7 mouse cellular contexts compared by ENCODE assay signal in the genomic region with DNA sequence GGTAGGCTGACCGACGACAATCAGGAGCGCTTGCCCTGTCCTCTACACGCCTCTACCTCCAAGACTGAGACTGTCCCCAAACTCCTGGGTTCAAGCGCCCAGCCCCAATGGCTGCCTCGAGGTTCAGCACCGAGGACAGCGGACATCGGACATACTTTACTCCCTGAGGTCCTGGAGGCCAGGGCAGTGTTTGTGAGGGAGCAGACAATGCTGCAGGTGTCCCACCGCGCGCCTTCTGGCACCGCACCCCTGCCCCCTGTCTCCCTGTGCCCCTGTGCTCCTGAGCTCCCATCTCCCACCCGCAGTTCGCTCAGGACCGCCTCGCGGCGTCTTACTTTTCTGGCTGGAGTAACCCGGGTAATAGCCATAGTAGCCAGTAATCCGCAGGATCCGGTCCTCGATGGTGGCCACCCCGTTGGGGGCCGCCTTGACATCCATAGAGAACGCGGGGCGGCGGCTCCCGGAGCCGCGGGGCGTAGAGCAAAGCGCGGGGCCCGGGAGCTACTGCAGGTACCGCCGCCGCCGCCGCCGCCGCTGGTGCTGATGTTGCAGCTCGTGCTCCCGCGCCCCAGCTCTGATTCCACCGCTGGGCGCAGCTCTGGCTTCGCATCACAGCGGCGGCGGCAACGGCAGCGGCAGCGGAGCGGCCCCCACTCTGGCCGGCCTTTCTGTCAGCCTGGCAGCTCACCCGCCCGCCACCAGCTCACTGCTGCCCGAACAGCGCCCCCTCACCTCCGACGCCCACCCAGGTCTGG. TPM values are rescaled to one million over a fixed set of nuclear protein-coding genes. Genes with fewer than 3 reads are reported as not detected.
DNase-seq lines count a peak whose midpoint lies in the region; ATAC-seq and TF ChIP-seq lines count a peak whose summit lies in the region.

No protein-coding gene starts in this region.

- H3K27me3 ChIP-seq in limb, embryonic 13.5 days = peaks cover 18% of the 10 kb centered on the region
- no peaks in the 10 kb centered on the region; the same call in 1 of the 2 replicates for H3K27me3 ChIP-seq in midbrain, embryonic 16.5 days (ENCODE audit: control insufficient read depth, insufficient read depth, low read depth, low read length)
- H3K27me3 ChIP-seq in thymus, adult 2 months (ENCODE audit: control insufficient read depth, insufficient read depth, low read length) = no peaks in the 10 kb centered on the region

- H3K4me1 ChIP-seq in limb, embryonic 13.5 days = peaks cover 8% of the 10 kb centered on the region
- H3K4me1 ChIP-seq in midbrain, embryonic 16.5 days (ENCODE audit: control insufficient read depth, insufficient read depth, low read length) = peaks cover 6% of the 10 kb centered on the region
- no peaks in the 10 kb centered on the region for H3K4me1 ChIP-seq in thymus, adult 2 months (replicated peaks; ENCODE audit: control insufficient read depth, insufficient read depth, low read length)

- H3K27ac ChIP-seq in limb, embryonic 13.5 days = no peak overlapping the region
- peak overlapping the region; percentile 76 for H3K27ac ChIP-seq in midbrain, embryonic 16.5 days (ENCODE audit: low read length)
- H3K27ac ChIP-seq in thymus, adult 2 months (ENCODE audit: control insufficient read depth, insufficient read depth, low read length) = no peak overlapping the region

- peak; percentile 86 for DNase-seq in adrenal gland, postnatal 36 days
- DNase-seq in embryo, embryonic 10.5 days (ENCODE audit: low spot score) = peak; percentile 89
- peak; percentile 26 for DNase-seq in heart, adult 8-10 months (ENCODE audit: low spot score)
- DNase-seq in kidney, adult 18-20 months = peak; percentile 58
- peak; percentile 2 for DNase-seq in thymus, adult 2 months

- peak overlapping the region; percentile 68 for H3K4me2 ChIP-seq in limb, embryonic 13.5 days (replicated peaks)
- H3K4me2 ChIP-seq in midbrain, embryonic 16.5 days (ENCODE audit: low read length) = peak overlapping the region; percentile 82

- peak; percentile 94 for ATAC-seq in limb, embryonic 13.5 days (ENCODE audit: low FRiP score, low read depth)
- ATAC-seq in midbrain, embryonic 16.5 days = peak; percentile 88

- H3K4me3 ChIP-seq in limb, embryonic 13.5 days = peak overlapping the region; percentile 34
- H3K4me3 ChIP-seq in midbrain, embryonic 16.5 days (ENCODE audit: low read depth, low read length) = peak overlapping the region; percentile 63
- no peak overlapping the region for H3K4me3 ChIP-seq in thymus, adult 2 months (ENCODE audit: control insufficient read depth, insufficient read depth, low read length)

- H3K9ac ChIP-seq in limb, embryonic 13.5 days = no peak overlapping the region
- peak overlapping the region; percentile 82 for H3K9ac ChIP-seq in midbrain, embryonic 16.5 days (ENCODE audit: low read depth, low read length)

- no peaks in the 10 kb centered on the region for H3K36me3 ChIP-seq in limb, embryonic 13.5 days
- no peaks in the 10 kb centered on the region for H3K36me3 ChIP-seq in midbrain, embryonic 16.5 days (ENCODE audit: control insufficient read depth, insufficient read depth, low read length)
- no peaks in the 10 kb centered on the region for H3K36me3 ChIP-seq in thymus, adult 2 months (ENCODE audit: control insufficient read depth, insufficient read depth, low read length)

- WGBS in limb, embryonic 13.5 days = 1% methylated on average over 63 of the region's 63 CpGs
- under 1% methylated on average over 52 of the region's 63 CpGs for WGBS in midbrain, embryonic 16.5 days
- WGBS in thymus, adult 2 months = 9% methylated on average over 63 of the region's 63 CpGs

- no peak for TF ChIP-seq CTCF in thymus, adult 2 months (IDR thresholded peaks at IDR 0.05; ENCODE audit: borderline replicate concordance, control insufficient read depth, extremely low read depth, insufficient read depth, low read length, poor library complexity)

- H3K9me3 ChIP-seq in limb, embryonic 13.5 days = no peaks in the 10 kb centered on the region
- H3K9me3 ChIP-seq in midbrain, embryonic 16.5 days (replicated peaks; ENCODE audit: control insufficient read depth, low read length, poor library complexity, severe bottlenecking) = no peaks in the 10 kb centered on the region

- TF ChIP-seq POLR2A in thymus, adult 2 months (IDR thresholded peaks at IDR 0.05; ENCODE audit: control insufficient read depth, extremely low read depth, insufficient read depth, low read length, poor library complexity) = no peak

RNA-seq across cellular contexts. Expression of a gene that starts 0.5 kb away (rescaled TPM):
- total RNA-seq in adrenal gland, postnatal 36 days (2021) = not detected
- total RNA-seq in heart, adult 8-10 months (2022) = not detected
- polyA plus RNA-seq in limb, embryonic 13.5 days (2015; fragmentation: Nextera tagmentation; extraction: Ambion mirVana) = 0.13 TPM in 1 of 2 replicates, not detected in the other
- polyA plus RNA-seq in midbrain, embryonic 16.5 days (2015; fragmentation: Nextera tagmentation; extraction: Ambion mirVana) = 19.2 and 23.3 TPM in 2 replicates
- polyA plus RNA-seq in thymus, adult 2 months (2012; rRNA removed) = not detected in 2 replicates

Comparison
In these comparisons a context has a peak if more than half of its experiments do, and no peak if none do; other contexts are left out.
1. DNase-seq: peak in every context shown above with its lines; median percentile 89 in embryo, embryonic 10.5 days; 86 in adrenal gland, postnatal 36 days; 58 in kidney, adult 18-20 months; 26 in heart, adult 8-10 months; 2 in thymus, adult 2 months.
2. RNA of a gene that starts 0.5 kb away (polyA plus RNA-seq): 19.2 to 23.3 TPM in midbrain, embryonic 16.5 days; 0.13 TPM in limb, embryonic 13.5 days and not detected in thymus, adult 2 months; every median in the first group is over 10 times any median in the second.